Mouse (Mus musculus): Measurements from ENCODE around the gene Pdcd2l.

DNA sequence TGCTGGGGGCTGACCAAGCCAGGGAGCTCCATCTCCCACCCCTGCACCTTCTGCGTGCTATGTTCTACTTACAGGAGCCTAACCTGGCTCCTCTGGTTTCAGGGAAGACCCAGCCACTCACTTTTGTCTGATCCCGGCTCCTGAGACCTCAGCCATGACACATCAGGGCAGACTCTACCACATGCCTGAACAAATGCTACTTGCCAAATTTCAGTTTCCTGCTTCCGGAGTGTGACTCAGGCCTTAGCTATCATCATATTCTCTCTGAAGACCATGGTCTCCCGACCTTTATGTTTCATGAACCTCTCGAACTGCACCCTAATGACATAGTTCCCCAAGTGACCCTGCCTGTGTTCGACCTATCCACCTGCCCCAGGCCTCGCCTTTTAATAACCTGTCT, 16.8 kb upstream of the Pdcd2l start:
- no peak for TF ChIP-seq CTCF (IDR thresholded peaks at IDR 0.05; ENCODE audit: borderline replicate concordance, control insufficient read depth, extremely low read depth, insufficient read depth, low read length, poor library complexity)
- TF ChIP-seq POLR2A (IDR thresholded peaks at IDR 0.05; ENCODE audit: control insufficient read depth, extremely low read depth, insufficient read depth, low read length, poor library complexity): no peak
